Mouse (Mus musculus) cortical plate, adult 2 months (tissue): ENCODE data around the gene Fbxw21.

ENCODE experiments used
- CTCF ChIP-seq: fragments of 200-500 bp; IDR thresholded peaks from 2 replicates; pipeline ENCODE4 v1.5.1; 2011; ENCODE audit warnings: mild to moderate bottlenecking, control low read depth, low read length; ENCODE audit not compliant: insufficient read depth; ENCODE audit errors: extremely low read depth
- POLR2A ChIP-seq: fragments of 200-500 bp; IDR thresholded peaks from 2 replicates; pipeline ENCODE4 v1.6.1; 2011; ENCODE audit warnings: mild to moderate bottlenecking, low read length, control low read depth; ENCODE audit not compliant: insufficient read depth; ENCODE audit errors: extremely low read depth

DNA sequence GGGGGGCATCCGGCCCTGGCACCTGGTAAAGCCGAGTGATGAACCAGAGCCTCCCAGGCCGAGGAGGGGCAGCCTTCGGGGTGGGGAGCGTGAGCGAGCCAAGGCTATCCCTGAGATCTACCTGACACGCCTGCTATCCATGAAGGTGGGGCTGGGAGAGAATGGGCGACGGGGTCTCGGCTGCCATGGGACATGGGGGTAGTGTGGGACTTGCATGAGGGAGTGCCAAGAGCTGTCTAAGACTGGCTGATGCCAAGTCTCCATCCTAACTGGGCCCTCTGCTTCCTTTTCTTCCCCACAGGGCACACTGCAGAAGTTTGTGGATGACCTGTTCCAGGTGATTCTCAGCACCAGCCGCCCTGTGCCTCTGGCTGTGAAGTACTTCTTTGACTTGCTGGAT, 47.6 kb downstream of the Fbxw21 start:
- TF ChIP-seq CTCF = no peak
- no peak for TF ChIP-seq POLR2A
